Mouse (Mus musculus): ENCODE results near the gene Ppp2r2c. TPM values are rescaled to one million over a fixed set of nuclear protein-coding genes. Genes with fewer than 3 reads are reported as not detected.

Ppp2r2c gene
- polyA plus RNA-seq, 1 experiment, result 259 TPM

- peak in 1 of 2 experiments; percentile 46 for DNase-seq
- TF ChIP-seq POLR2A (IDR thresholded peaks at IDR 0.05; ENCODE audit: borderline replicate concordance, insufficient read depth, low read length) (no peak), CTCF (IDR thresholded peaks at IDR 0.05; ENCODE audit: borderline replicate concordance, insufficient read depth, low read depth, low read length) (peak; percentile 73)
- H3K27me3 ChIP-seq (ENCODE audit: control insufficient read depth, insufficient read depth, low read length), result no peaks in the 10 kb centered on the region
- H3K4me1 ChIP-seq (ENCODE audit: control insufficient read depth, insufficient read depth, low read length), result peaks cover 89% of the 10 kb centered on the region
- no peak overlapping the region for H3K4me3 ChIP-seq (replicated peaks; ENCODE audit: insufficient read depth, low read depth, low read length)
- WGBS, result 15% methylated on average over 1 of the region's 1 CpGs
- 0 out of 2 replicates have a peak overlapping the region, but pooled peaks have one; percentile 31 for H3K27ac ChIP-seq (ENCODE audit: insufficient read depth, low read length)
Measured at GRCm38 (mm10) chr5:36920072-36920471, 51.8 kb downstream of the Ppp2r2c start.

GRCm38 (mm10) chr5:36921871-36922270 lies 53.6 kb downstream of the Ppp2r2c start:
- no peak for DNase-seq
- no peak overlapping the region for H3K4me3 ChIP-seq (replicated peaks; ENCODE audit: insufficient read depth, low read depth, low read length)
- H3K27me3 ChIP-seq (ENCODE audit: control insufficient read depth, insufficient read depth, low read length), result no peaks in the 10 kb centered on the region
- no peak overlapping the region for H3K27ac ChIP-seq (ENCODE audit: insufficient read depth, low read length)
- WGBS, result 36% methylated on average over 1 of the region's 1 CpGs
- TF ChIP-seq CTCF (IDR thresholded peaks at IDR 0.05; ENCODE audit: borderline replicate concordance, insufficient read depth, low read depth, low read length) (no peak), POLR2A (IDR thresholded peaks at IDR 0.05; ENCODE audit: borderline replicate concordance, insufficient read depth, low read length) (no peak)
- peaks cover 74% of the 10 kb centered on the region for H3K4me1 ChIP-seq (ENCODE audit: control insufficient read depth, insufficient read depth, low read length)

DNA sequence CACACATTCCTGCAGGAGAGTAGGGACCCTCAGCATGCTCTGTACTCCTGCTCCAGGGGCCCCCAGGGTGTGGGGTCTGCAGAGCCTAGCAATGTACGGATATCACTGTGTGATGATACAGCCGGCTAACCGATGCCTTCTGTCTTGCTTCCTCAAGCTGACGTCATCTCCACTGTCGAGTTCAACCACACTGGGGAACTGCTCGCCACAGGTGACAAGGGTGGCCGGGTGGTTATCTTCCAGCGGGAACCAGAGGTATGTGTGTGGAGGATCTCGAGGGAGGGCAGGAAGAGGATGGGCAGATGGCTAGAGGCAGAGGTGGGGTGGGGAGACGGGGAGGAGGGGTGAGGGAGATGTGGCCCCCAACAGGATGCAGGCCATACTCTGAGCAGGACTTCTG lies 54.5 kb downstream of the Ppp2r2c start:
- Histone ChIP-seq H3K27me3 (ENCODE audit: control insufficient read depth, insufficient read depth, low read length) (no peaks in the 10 kb centered on the region), H3K4me1 (ENCODE audit: control insufficient read depth, insufficient read depth, low read length) (peaks cover 65% of the 10 kb centered on the region), H3K4me3 (replicated peaks; ENCODE audit: insufficient read depth, low read depth, low read length) (no peak overlapping the region), H3K27ac (ENCODE audit: insufficient read depth, low read length) (peak overlapping the region; percentile 63; the same call in 1 of the 2 replicates)
- TF ChIP-seq CTCF (IDR thresholded peaks at IDR 0.05; ENCODE audit: borderline replicate concordance, insufficient read depth, low read depth, low read length), result no peak
- TF ChIP-seq POLR2A (IDR thresholded peaks at IDR 0.05; ENCODE audit: borderline replicate concordance, insufficient read depth, low read length), result no peak
- WGBS, result 21% methylated on average over 10 of the region's 10 CpGs
- no peak for DNase-seq

- WGBS, result 3% methylated on average over 11 of the region's 11 CpGs
- no peaks in the 10 kb centered on the region for H3K27me3 ChIP-seq (ENCODE audit: control insufficient read depth, insufficient read depth, low read length)
- TF ChIP-seq CTCF (IDR thresholded peaks at IDR 0.05; ENCODE audit: borderline replicate concordance, insufficient read depth, low read depth, low read length) (no peak), POLR2A (IDR thresholded peaks at IDR 0.05; ENCODE audit: borderline replicate concordance, insufficient read depth, low read length) (no peak)
- H3K4me3 ChIP-seq (replicated peaks; ENCODE audit: insufficient read depth, low read depth, low read length), result no peak overlapping the region
- peak overlapping the region; percentile 71 for H3K27ac ChIP-seq (ENCODE audit: insufficient read depth, low read length)
- peaks cover 53% of the 10 kb centered on the region for H3K4me1 ChIP-seq (ENCODE audit: control insufficient read depth, insufficient read depth, low read length)
- peak; percentile 49 to 55 for DNase-seq
Measured at GRCm38 (mm10) chr5:36923826-36924700, 55.8 kb downstream of the Ppp2r2c start.

GRCm38 (mm10) chr5:36928701-36929100 lies 60.4 kb downstream of the Ppp2r2c start:
- 51% methylated on average over 4 of the region's 4 CpGs for WGBS
- no peaks in the 10 kb centered on the region for H3K27me3 ChIP-seq (ENCODE audit: control insufficient read depth, insufficient read depth, low read length)
- TF ChIP-seq POLR2A (IDR thresholded peaks at IDR 0.05; ENCODE audit: borderline replicate concordance, insufficient read depth, low read length) (no peak), CTCF (IDR thresholded peaks at IDR 0.05; ENCODE audit: borderline replicate concordance, insufficient read depth, low read depth, low read length) (peak; percentile 58; the same call in 1 of the 2 replicates)
- peak in 1 of 2 experiments; percentile 56 for DNase-seq
- H3K4me3 ChIP-seq (replicated peaks; ENCODE audit: insufficient read depth, low read depth, low read length), result no peak overlapping the region
- no peak overlapping the region for H3K27ac ChIP-seq (ENCODE audit: insufficient read depth, low read length)
- H3K4me1 ChIP-seq (ENCODE audit: control insufficient read depth, insufficient read depth, low read length), result peaks cover 25% of the 10 kb centered on the region

DNA sequence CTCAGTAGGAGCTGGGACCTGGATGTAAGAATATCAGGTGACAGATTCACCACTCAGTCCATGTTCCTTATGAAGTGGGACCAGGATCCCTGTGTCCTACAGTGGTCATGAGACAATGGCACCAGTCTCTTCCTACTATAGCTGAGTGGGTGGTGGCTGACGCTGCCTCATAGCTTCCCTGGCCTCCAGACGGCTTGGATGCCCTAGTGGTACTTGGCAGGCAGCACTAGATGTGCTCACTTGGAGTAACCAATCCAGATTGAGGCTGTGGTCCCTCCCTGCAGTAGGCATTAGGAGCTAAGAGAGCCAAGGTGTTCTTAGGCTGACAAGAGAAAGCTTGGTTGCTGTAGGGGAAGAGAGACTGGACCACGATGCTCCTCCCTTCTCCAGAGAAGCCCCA lies 61.1 kb downstream of the Ppp2r2c start:
- WGBS, result 20% methylated on average over 3 of the region's 3 CpGs

DNA sequence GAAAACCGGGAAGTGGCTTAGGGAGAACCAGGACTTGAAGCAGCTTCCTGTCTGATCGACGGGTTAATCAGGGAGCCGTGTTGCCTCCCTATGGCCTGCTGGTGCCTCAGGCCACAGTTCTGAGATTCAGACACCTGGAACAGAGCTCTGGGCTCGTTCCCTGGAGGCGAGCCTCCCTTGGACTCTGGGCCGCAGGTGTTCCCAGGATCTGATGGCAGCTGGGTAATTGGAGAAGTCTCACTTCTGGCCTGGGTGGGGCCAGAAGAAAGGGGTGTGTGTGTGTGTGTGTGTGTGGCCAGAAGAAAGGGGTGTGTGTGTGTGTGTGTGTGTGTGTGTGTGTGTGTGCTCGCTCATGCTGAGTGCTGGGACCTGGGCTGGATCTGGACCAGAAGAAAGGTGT lies 65.1 kb downstream of the Ppp2r2c start:
- DNase-seq, result no peak
- TF ChIP-seq POLR2A (IDR thresholded peaks at IDR 0.05; ENCODE audit: borderline replicate concordance, insufficient read depth, low read length), result no peak
- no peak for TF ChIP-seq CTCF (IDR thresholded peaks at IDR 0.05; ENCODE audit: borderline replicate concordance, insufficient read depth, low read depth, low read length)
- peaks cover 44% of the 10 kb centered on the region for H3K4me1 ChIP-seq (ENCODE audit: control insufficient read depth, insufficient read depth, low read length)
- no peaks in the 10 kb centered on the region for H3K27me3 ChIP-seq (ENCODE audit: control insufficient read depth, insufficient read depth, low read length)
- no peak overlapping the region for H3K4me3 ChIP-seq (replicated peaks; ENCODE audit: insufficient read depth, low read depth, low read length)
- H3K27ac ChIP-seq (ENCODE audit: insufficient read depth, low read length), result no peak overlapping the region
- WGBS, result 36% methylated on average over 8 of the region's 8 CpGs

More for the DNA sequence above, 61.1 kb downstream of the Ppp2r2c start:
- Histone ChIP-seq H3K27ac (ENCODE audit: insufficient read depth, low read length) (no peak overlapping the region), H3K27me3 (ENCODE audit: control insufficient read depth, insufficient read depth, low read length) (no peaks in the 10 kb centered on the region), H3K4me1 (ENCODE audit: control insufficient read depth, insufficient read depth, low read length) (peaks cover 23% of the 10 kb centered on the region), H3K4me3 (replicated peaks; ENCODE audit: insufficient read depth, low read depth, low read length) (no peak overlapping the region)
- DNase-seq, result no peak
- no peak for TF ChIP-seq POLR2A (IDR thresholded peaks at IDR 0.05; ENCODE audit: borderline replicate concordance, insufficient read depth, low read length)
- no peak for TF ChIP-seq CTCF (IDR thresholded peaks at IDR 0.05; ENCODE audit: borderline replicate concordance, insufficient read depth, low read depth, low read length)
